Mouse (Mus musculus) testis, adult 2 months (tissue): ENCODE measurements at regions not wholly inside any gene's neighbourhood (a gene's known extent, or its start where the extent isn't known, plus 50 kb on each side); places are given as distances from the start of the nearest gene placed in this dataset.

Source experiments
- CTCF ChIP-seq: fragments of 200-500 bp; IDR thresholded peaks from 2 replicates; pipeline ENCODE4 v1.5.1; 2012; ENCODE audit warnings: low read depth, mild to moderate bottlenecking, inconsistent platforms, low read length, moderate library complexity; ENCODE audit not compliant: control insufficient read depth, insufficient read depth, insufficient replicate concordance
- POLR2A ChIP-seq: fragments of 200-500 bp; IDR thresholded peaks from 2 replicates; pipeline ENCODE4 v1.6.1; 2012; ENCODE audit warnings: low read depth, mild to moderate bottlenecking, inconsistent platforms, low read length, moderate library complexity; ENCODE audit not compliant: control insufficient read depth

GRCm38 (mm10) chr1:194315593-194315992, 302.4 kb upstream of the Plxna2 start:
- TF ChIP-seq POLR2A (no peak), CTCF (no peak)
